Mouse (Mus musculus): ENCODE data around the gene Vmn2r-ps130. TPM values are rescaled to one million over a fixed set of nuclear protein-coding genes. Genes with fewer than 3 reads are reported as not detected.

Vmn2r-ps130 gene
- not detected in 2 replicates for polyA plus RNA-seq (2012; rRNA removed)

DNA sequence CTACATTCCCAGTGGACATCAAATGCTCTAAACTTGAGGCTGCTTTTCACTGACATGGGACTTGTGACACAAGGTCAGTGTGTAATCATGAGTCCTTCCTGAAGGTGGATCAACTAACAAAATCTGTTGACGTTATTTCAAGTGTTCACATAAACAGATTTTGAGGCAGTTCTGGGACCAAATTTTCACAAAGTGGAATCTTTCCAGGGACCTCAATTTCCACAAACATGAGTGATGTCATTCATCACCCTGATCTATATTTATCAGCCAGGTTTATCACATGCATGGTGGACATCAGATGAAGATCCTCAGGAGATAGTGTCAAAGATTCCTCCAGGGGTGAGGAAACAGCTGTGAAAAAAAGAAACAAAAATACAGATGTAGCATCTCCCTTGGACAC is at the start of gene Vmn2r-ps130:
Vmn2r-ps130 (plus strand) TSS at position 301 of the 400 bp plus-strand sequence.

Other genes with a start within 250 kb of the Vmn2r-ps130 start
- gene Zfp945, start 194.0 kb upstream of the Vmn2r-ps130 start, polyA plus RNA-seq (2012; rRNA removed): 1.0 TPM in 2 replicates
- gene Vmn2r113, start 118.2 kb upstream of the Vmn2r-ps130 start, polyA plus RNA-seq (2012; rRNA removed): not detected in 2 replicates
- 1.1 and 1.2 TPM in 2 replicates for gene Zfp40, start 132.1 kb downstream of the Vmn2r-ps130 start, polyA plus RNA-seq (2012; rRNA removed)

Data from liver, embryonic 14 days (tissue).